Mouse (Mus musculus) hindbrain, embryonic 15.5 days (tissue): ENCODE measurements at regions not wholly inside any gene's neighbourhood (a gene's known extent, or its start where the extent isn't known, plus 50 kb on each side); places are given as distances from the start of the nearest gene placed in this dataset.

Experiments
- ATAC-seq: fragments of 200-750 bp; cut with Nextera tagmentation; 2 replicates; pipeline ENCODE4 v1.8.0; 2017; ENCODE audit warnings: low read depth, moderate number of reproducible peaks, moderate TSS enrichment; ENCODE audit not compliant: low FRiP score
- H3K27ac ChIP-seq: fragments of 300-500 bp; sonication (generic); replicated peaks from 2 replicates; pipeline ENCODE4 v1.5.1; 2015; ENCODE audit warnings: mild to moderate bottlenecking, inconsistent platforms
- H3K27me3 ChIP-seq: fragments of 300-500 bp; sonication (generic); 2 replicates; pipeline ENCODE4 v1.6.1; 2015; ENCODE audit warnings: control low read depth, inconsistent platforms
- H3K36me3 ChIP-seq: fragments of 300-500 bp; sonication (generic); 2 replicates; pipeline ENCODE4 v1.6.1; 2015; ENCODE audit warnings: control low read depth, inconsistent platforms
- H3K4me1 ChIP-seq: fragments of 300-500 bp; sonication (generic); replicated peaks from 2 replicates; pipeline ENCODE4 v1.6.1; 2015; ENCODE audit warnings: control low read depth, inconsistent platforms
- H3K4me2 ChIP-seq: fragments of 300-500 bp; sonication (generic); 2 replicates; pipeline ENCODE4 v1.6.1; 2015; ENCODE audit warnings: moderate library complexity, mild to moderate bottlenecking, inconsistent platforms
- H3K4me3 ChIP-seq: fragments of 300-500 bp; sonication (generic); 2 replicates; pipeline ENCODE4 v1.5.1; 2015; ENCODE audit warnings: mild to moderate bottlenecking, inconsistent platforms
- H3K9ac ChIP-seq: fragments of 300-500 bp; sonication (generic); 2 replicates; pipeline ENCODE4 v1.6.1; 2015; ENCODE audit warnings: inconsistent platforms
- H3K9me3 ChIP-seq: fragments of 300-500 bp; sonication (generic); 2 replicates; pipeline ENCODE4 v1.6.1; 2016; ENCODE audit warnings: control low read depth, inconsistent platforms
- WGBS: fragments of 180-500 bp; shearing (Covaris S2); methylation state at CpG from one replicate; pipeline ENCODE4 v1.1.7; 2015; 5-methylcytosine and 5-hydroxymethylcytosine counted together

DNA sequence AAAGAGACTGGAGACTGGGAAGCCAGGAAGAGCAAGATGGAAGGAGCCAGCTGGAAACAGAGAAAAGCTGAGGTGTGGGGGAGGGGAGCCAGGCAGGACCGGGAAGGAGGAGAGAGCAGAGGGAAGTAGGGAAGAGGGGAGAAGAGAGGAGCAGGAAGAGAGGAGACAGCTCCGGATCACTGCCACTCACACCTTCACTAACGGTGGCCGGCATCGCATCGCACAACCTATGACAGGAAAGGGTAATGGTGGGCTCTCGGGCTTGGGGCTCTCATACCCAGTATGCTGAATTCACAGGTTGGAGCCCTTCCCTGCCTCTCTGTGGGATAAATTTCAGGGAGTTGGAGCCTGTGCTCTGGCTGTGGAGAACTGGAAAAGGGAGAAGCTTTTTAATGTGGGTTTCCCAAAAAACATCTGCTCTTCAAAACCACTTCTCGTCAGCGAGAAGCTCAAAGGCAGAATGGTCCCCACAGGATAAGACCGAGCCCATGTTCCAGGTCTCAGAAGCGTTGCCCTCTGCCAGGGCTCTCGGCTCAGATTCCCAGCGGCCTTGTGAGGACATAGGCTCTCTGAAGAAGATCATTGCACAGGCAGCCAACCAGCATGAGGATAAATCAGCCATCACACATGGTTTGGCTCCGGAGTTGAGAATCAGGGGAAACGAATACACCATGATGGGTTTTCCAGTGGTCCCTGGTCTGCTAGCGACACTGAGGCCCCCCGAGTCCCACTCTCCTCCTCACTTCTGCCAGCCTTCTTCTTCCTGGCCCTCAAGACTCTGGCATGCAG is 53.8 kb upstream of the Coro2b start:
- Histone ChIP-seq H3K36me3 (no peaks in the 10 kb centered on the region), H3K9ac (no peak overlapping the region), H3K4me2 (no peak overlapping the region), H3K4me3 (no peak overlapping the region), H3K4me1 (no peaks in the 10 kb centered on the region), H3K27me3 (no peaks in the 10 kb centered on the region), H3K27ac (0 out of 2 replicates have a peak overlapping the region, but pooled peaks have one; percentile 38), H3K9me3 (no peaks in the 10 kb centered on the region)
- no peak for ATAC-seq
- WGBS = 84% methylated on average over 17 of the region's 17 CpGs

DNA sequence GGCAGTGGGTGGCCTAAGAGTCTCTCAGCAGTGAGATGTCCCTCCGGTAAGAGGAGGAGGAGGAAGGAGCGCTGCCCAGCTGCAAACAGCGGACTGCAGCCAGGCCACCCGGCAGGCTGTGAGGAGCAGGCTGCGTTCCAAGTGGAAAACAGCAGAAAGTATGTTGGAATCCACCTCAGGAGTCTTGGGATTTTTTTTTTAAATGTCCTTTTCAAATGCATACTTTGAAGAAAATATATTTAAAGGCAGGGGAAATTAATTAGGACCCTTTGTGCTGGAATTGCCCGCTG is 54.3 kb upstream of the Coro2b start:
- ATAC-seq = no peak
- H3K4me3 ChIP-seq = no peak overlapping the region
- H3K36me3 ChIP-seq = no peaks in the 10 kb centered on the region
- H3K4me1 ChIP-seq = no peaks in the 10 kb centered on the region
- no peak overlapping the region for H3K4me2 ChIP-seq
- H3K9ac ChIP-seq = no peak overlapping the region
- H3K27me3 ChIP-seq = no peaks in the 10 kb centered on the region
- H3K27ac ChIP-seq = 0 out of 2 replicates have a peak overlapping the region, but pooled peaks have one; percentile 38
- H3K9me3 ChIP-seq = no peaks in the 10 kb centered on the region
- WGBS = 79% methylated on average over 6 of the region's 6 CpGs

DNA sequence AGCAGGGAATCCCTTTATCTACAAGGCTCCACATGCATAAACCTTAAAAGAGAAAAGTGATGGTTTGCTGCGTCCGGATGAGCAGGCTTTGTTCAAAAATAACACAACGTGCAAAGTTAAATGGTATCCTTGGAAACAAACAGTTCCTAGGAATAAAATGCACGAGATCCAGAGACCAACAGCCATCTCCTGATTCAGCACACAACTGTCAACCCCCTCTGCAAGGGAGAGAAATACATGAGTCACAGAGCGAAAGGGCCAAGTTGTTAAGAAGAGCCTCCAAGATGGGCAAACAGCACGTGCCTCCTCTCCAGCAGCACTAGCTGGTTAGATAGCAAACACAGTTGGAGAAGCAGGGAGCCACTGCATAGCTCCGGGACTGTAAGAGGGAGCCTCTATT is 61.2 kb upstream of the Coro2b start:
- WGBS = 66% methylated on average over 7 of the region's 7 CpGs
- ATAC-seq = no peak

GRCm38 (mm10) chr9:62598956-62599355 is 62.1 kb upstream of the Coro2b start:
- H3K4me3 ChIP-seq = no peak overlapping the region
- H3K9me3 ChIP-seq = no peaks in the 10 kb centered on the region
- no peaks in the 10 kb centered on the region for H3K27me3 ChIP-seq
- H3K9ac ChIP-seq = no peak overlapping the region
- H3K4me2 ChIP-seq = no peak overlapping the region
- ATAC-seq = no peak
- no peak overlapping the region for H3K27ac ChIP-seq
- no peaks in the 10 kb centered on the region for H3K36me3 ChIP-seq
- no peaks in the 10 kb centered on the region for H3K4me1 ChIP-seq
- 98% methylated on average over 5 of the region's 5 CpGs for WGBS

More for the DNA sequence above, 61.2 kb upstream of the Coro2b start:
- Histone ChIP-seq H3K36me3 (no peaks in the 10 kb centered on the region), H3K27ac (no peak overlapping the region), H3K4me2 (no peak overlapping the region), H3K4me3 (no peak overlapping the region), H3K9me3 (no peaks in the 10 kb centered on the region), H3K27me3 (no peaks in the 10 kb centered on the region), H3K4me1 (no peaks in the 10 kb centered on the region), H3K9ac (no peak overlapping the region)

DNA sequence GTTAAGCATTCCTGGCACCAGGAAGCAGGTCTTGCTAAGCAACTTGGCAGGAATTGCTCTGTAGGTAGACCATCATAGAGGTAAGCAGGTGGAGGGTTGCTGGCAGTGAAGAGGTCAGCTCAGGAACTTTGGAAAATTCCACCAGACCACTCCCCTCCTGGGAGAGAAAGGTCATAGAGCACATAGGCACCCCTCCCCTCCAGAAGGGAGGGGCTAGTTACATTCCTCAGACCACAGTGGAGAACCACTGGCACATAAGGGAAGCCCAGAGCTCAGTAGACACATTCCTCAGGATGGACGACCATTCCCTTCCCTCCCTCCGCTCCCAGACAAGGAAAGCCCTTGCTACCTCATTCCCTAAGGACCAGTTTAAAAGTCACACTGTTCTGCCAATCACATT is 67.1 kb upstream of the Itga11 start:
- no peak overlapping the region for H3K9ac ChIP-seq
- H3K4me2 ChIP-seq = no peak overlapping the region
- WGBS = 85% methylated on average over 2 of the region's 2 CpGs
- H3K27ac ChIP-seq = no peak overlapping the region
- H3K27me3 ChIP-seq = no peaks in the 10 kb centered on the region
- no peak overlapping the region for H3K4me3 ChIP-seq
- no peaks in the 10 kb centered on the region for H3K4me1 ChIP-seq
- H3K9me3 ChIP-seq = no peaks in the 10 kb centered on the region
- H3K36me3 ChIP-seq = no peaks in the 10 kb centered on the region
- ATAC-seq = no peak

GRCm38 (mm10) chr9:62611452-62611851 is 66.2 kb upstream of the Itga11 start:
- ATAC-seq = no peak
- 72% methylated on average over 2 of the region's 2 CpGs for WGBS
- Histone ChIP-seq H3K36me3 (no peaks in the 10 kb centered on the region), H3K27me3 (no peaks in the 10 kb centered on the region), H3K27ac (no peak overlapping the region), H3K4me3 (no peak overlapping the region), H3K4me1 (no peaks in the 10 kb centered on the region), H3K9ac (no peak overlapping the region), H3K4me2 (no peak overlapping the region), H3K9me3 (no peaks in the 10 kb centered on the region)

DNA sequence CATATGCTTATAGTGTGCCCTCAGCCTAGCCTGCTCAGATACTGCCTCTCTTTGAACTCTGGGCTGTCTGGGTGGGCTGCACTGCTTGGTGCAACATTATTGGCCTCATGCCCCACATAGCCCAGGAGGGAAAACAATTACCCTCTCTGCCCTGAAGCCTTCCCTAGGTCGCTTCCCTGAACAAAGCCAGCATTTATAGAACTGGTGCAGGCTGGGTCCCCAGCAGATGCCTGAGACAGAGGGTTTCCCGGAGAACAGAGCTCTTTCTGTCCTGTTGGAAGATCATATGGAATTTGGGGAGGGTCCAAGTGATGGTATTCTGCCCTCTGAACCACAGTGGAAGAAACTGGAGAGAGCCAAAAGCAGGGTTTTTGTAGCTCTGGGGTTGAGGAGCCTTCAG is 64.6 kb upstream of the Itga11 start:
- ATAC-seq = no peak
- Histone ChIP-seq H3K9ac (no peak overlapping the region), H3K27me3 (no peaks in the 10 kb centered on the region), H3K4me3 (no peak overlapping the region), H3K36me3 (no peaks in the 10 kb centered on the region), H3K9me3 (no peaks in the 10 kb centered on the region), H3K4me1 (no peaks in the 10 kb centered on the region), H3K27ac (no peak overlapping the region), H3K4me2 (no peak overlapping the region)
- 35% methylated on average over 2 of the region's 2 CpGs for WGBS

DNA sequence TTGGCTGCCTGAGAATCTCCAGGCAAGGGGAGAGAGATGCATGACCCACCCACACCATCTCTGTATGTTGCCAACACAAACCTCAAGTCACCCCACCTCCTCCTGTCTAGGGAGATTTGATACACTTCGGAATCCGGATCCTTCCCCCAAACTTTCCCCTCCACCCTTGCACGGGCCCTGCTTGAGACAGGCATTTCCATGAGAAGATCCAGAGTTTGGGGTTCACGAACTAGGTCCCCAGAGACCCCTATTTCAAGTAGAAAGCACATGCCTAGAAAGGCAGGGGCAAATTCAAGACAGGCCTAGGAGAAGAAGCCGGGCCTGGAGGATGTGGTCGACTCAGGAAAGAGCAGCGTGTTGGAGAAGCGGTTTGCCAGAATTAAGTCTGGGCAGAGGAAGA is 63.8 kb upstream of the Itga11 start:
- Histone ChIP-seq H3K4me3 (no peak overlapping the region), H3K36me3 (no peaks in the 10 kb centered on the region), H3K4me1 (no peaks in the 10 kb centered on the region), H3K27ac (no peak overlapping the region), H3K27me3 (no peaks in the 10 kb centered on the region), H3K9ac (no peak overlapping the region), H3K9me3 (no peaks in the 10 kb centered on the region), H3K4me2 (no peak overlapping the region)
- ATAC-seq = no peak
- 87% methylated on average over 8 of the region's 8 CpGs for WGBS

DNA sequence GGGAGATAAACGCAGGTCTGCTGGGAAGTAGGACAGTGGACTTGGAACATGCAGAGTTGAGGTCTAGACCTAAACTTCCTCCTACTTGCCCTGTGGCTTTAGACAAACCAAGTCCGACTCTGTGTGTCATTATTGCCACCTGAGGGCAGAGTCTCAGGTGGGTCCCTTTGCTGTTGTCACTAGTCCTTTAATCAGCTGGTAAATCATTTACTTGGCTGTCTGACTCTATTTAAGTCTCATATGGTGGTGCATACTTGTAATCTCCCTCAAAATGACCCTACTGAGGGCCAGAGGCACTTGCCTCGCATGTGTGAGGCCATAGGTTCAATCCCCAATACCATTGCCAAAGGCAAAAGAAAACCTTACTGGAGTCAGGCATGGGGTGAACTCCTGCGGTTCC is 62.7 kb upstream of the Itga11 start:
- 88% methylated on average over 4 of the region's 4 CpGs for WGBS
- no peak for ATAC-seq
- Histone ChIP-seq H3K27ac (no peak overlapping the region), H3K4me1 (no peaks in the 10 kb centered on the region), H3K9ac (no peak overlapping the region), H3K9me3 (no peaks in the 10 kb centered on the region), H3K4me2 (no peak overlapping the region), H3K36me3 (no peaks in the 10 kb centered on the region), H3K4me3 (no peak overlapping the region), H3K27me3 (no peaks in the 10 kb centered on the region)

DNA sequence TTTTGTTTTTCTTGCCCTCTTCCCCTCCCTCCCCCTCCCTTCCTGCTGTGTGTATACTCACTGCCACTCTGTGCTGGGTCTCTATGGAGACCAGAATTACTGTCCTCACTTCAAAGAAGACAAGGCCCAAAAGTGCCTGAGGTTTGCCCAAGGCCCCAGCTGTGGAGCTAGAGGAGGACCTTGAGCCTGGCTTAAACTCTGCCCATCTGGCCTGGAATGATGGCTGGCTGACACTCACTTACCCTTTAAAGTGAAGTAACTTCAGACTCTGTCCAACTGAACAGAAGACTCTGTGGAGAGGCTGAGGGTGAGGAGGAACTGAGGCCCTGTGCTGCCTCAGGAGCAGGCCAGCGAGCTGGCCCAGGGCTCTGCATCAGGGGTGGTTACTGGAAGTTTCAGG is 61.8 kb upstream of the Itga11 start:
- WGBS = 48% methylated on average over 1 of the region's 1 CpGs
- Histone ChIP-seq H3K9me3 (no peaks in the 10 kb centered on the region), H3K36me3 (no peaks in the 10 kb centered on the region), H3K27me3 (no peaks in the 10 kb centered on the region), H3K9ac (no peak overlapping the region), H3K4me3 (no peak overlapping the region), H3K4me2 (no peak overlapping the region), H3K27ac (no peak overlapping the region), H3K4me1 (no peaks in the 10 kb centered on the region)
- ATAC-seq = no peak

- 100% methylated on average over 1 of the region's 1 CpGs for WGBS
These were observed 58.6 kb upstream of the Itga11 start for GRCm38 (mm10) chr9:62618994-62619393.

GRCm38 (mm10) chr9:62620901-62621445 is 56.7 kb upstream of the Itga11 start:
- H3K4me1 ChIP-seq = no peaks in the 10 kb centered on the region
- no peak overlapping the region for H3K9ac ChIP-seq
- no peak overlapping the region for H3K27ac ChIP-seq
- ATAC-seq = no peak
- WGBS = 72% methylated on average over 9 of the region's 9 CpGs
- no peaks in the 10 kb centered on the region for H3K36me3 ChIP-seq
- H3K4me3 ChIP-seq = no peak overlapping the region
- no peaks in the 10 kb centered on the region for H3K27me3 ChIP-seq
- no peak overlapping the region for H3K4me2 ChIP-seq
- no peaks in the 10 kb centered on the region for H3K9me3 ChIP-seq

More at GRCm38 (mm10) chr9:62618994-62619393, 58.6 kb upstream of the Itga11 start:
- no peak for ATAC-seq
- Histone ChIP-seq H3K27me3 (no peaks in the 10 kb centered on the region), H3K9me3 (no peaks in the 10 kb centered on the region), H3K36me3 (no peaks in the 10 kb centered on the region), H3K4me2 (no peak overlapping the region), H3K4me3 (no peak overlapping the region), H3K9ac (no peak overlapping the region), H3K4me1 (no peaks in the 10 kb centered on the region), H3K27ac (no peak overlapping the region)

- no peak overlapping the region for H3K4me3 ChIP-seq
- WGBS = 58% methylated on average over 10 of the region's 10 CpGs
- no peaks in the 10 kb centered on the region for H3K4me1 ChIP-seq
- H3K9me3 ChIP-seq = no peaks in the 10 kb centered on the region
- no peaks in the 10 kb centered on the region for H3K36me3 ChIP-seq
- H3K4me2 ChIP-seq = no peak overlapping the region
- H3K27me3 ChIP-seq = no peaks in the 10 kb centered on the region
- H3K9ac ChIP-seq = no peak overlapping the region
- no peak for ATAC-seq
- H3K27ac ChIP-seq = no peak overlapping the region
These were observed 55.5 kb upstream of the Itga11 start for GRCm38 (mm10) chr9:62622106-62622505.
